Mouse (Mus musculus): ENCODE data around the gene Atg10. TPM values are rescaled to one million over a fixed set of nuclear protein-coding genes. Genes with fewer than 3 reads are reported as not detected.

Gene Atg10
- 10 to 100 TPM; 18.4 to 19.6 TPM for polyA plus RNA-seq (2017; shearing (Covaris generic))

DNA sequence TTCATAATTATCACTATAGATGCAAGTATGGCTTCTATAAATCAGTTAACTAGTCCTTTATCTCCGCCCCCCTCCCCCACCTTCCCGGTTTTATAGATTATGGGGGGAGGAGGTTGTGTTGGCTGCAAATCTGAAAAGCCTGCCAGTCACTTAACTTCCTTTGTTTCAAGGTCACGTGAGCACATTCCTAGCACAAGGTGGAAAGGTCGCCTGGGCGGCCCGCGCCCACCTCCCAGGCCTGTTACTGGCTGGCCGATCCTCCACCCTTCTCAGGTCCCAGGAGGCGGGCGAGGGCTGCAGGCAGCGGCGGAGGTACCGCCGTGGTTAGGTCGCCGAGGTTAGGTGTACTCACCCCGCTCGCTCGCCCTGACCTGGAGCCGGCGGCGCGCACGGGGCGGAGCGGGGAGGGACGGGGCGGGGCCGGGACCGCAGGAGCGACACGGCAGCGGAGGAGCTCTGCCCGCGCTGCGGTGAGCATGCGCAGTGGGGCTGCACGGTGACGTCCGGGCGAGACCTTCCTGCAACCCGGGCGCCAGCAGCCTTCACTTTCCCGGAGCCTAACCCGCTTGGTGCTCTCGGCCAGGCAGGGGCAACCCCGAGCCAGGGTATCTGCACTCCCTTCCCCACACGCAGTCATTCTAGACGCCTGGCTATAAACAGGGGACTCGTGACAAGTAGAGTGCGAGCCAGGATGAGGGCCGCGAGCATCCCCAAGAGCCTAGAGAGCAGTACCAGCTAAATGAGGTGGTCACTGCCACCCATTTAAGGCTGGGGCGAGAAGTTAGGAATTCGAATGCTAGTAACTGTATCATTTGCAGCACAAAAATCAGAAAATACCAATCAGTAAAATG, at the start of gene Atg10:
TSS of gene Atg10 (minus strand) at position 382 of the 851 bp plus-strand sequence.

DNA sequence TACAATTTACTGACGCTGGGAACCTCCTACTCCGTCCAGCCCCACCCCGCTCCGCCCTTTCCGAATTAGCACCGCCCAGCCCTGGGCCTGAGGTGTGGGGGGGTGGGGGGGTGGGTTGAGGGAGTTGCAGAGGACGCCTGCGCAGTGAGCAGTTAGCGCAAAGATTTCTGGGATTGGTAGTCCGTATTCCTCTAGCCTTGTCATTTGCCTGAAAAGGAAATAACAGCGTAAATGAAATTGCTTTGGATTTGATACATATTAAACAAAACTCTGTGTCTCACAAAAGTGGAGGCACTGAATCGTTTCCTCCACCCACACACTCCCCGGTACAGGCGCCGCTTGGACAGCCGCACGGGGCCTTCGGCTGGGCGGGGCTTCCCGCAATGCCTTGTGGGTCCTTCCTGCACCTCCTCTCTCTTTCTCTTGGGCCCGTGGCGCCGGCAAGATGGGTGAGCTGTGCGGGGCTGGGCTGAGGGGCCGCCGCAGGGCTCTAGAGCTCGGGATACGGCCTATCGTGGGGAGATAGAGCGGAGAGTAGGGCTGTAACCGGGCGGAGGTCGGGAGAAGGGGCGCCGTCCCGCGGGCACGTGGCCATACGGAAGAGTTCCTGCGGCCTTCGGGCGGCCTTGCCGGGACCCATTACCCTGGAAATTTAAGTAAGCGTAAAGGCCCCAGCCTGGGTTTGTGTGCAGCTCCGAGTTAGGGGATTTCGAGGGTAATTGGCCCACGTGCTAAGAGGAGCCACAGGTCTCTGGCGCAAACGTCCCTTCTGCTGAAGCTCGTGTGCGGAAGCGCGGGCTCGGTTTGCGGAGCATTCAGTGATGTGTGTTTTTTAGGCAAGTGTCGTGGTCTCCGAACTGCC, 300.8 kb downstream of the Atg10 start, which contains the start of gene Rps23:
TSS of gene Rps23 (plus strand) at position 208 of the 862 bp plus-strand sequence.

DNA sequence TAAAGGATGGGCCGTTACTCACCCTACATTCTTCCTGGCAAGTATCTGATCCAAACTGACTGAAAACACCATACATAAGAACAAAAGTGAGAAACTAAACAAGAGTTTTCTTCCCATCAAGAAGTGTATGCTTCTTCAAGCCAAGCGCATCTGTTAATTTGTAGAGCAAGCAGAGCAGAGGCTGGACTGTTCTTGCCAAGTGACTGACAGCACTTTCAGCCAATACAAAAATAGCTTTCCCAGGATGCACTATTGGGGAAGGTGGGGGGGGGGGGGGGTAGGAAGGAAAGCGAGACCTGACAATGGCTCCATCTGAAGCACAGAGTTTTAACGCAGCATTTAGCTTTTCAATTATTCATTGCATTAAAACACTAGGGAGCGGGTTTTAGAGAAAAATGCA, 318.6 kb downstream of the Atg10 start, which contains the start of gene Atp6ap1l:
TSS of gene Atp6ap1l (minus strand) at position 180 of the 400 bp plus-strand sequence.

Other genes with a start within 250 kb of the Atg10 start
- gene Ssbp2, start 236.3 kb upstream of the Atg10 start, polyA plus RNA-seq (2017; shearing (Covaris generic)): 100 to 1,000 TPM in 1 of 2 experiments, 10 to 100 TPM in 1; 62.1 to 132 TPM